Mouse (Mus musculus) heart, embryonic 13.5 days (tissue): Measurements from ENCODE around the gene Rasl12. TPM values are rescaled to one million over a fixed set of nuclear protein-coding genes. Genes with fewer than 3 reads are reported as not detected.

Source experiments
- ATAC-seq: fragments of 200-750 bp; cut with Nextera tagmentation; 2 replicates; pipeline ENCODE4 v1.8.0; 2017; ENCODE audit warnings: moderate TSS enrichment; ENCODE audit not compliant: insufficient number of reproducible peaks, low FRiP score, low TSS enrichment; ENCODE audit errors: extremely low read depth
- H3K27ac ChIP-seq: fragments of 300-500 bp; sonication (generic); replicated peaks from 2 replicates; pipeline ENCODE4 v1.5.1; 2015; ENCODE audit warnings: moderate library complexity, mild to moderate bottlenecking, inconsistent platforms
- H3K27me3 ChIP-seq: fragments of 300-500 bp; sonication (generic); replicated peaks from 2 replicates; pipeline ENCODE4 v1.6.1; 2015; ENCODE audit warnings: mild to moderate bottlenecking, inconsistent platforms
- H3K36me3 ChIP-seq: fragments of 300-500 bp; sonication (generic); 2 replicates; pipeline ENCODE4 v1.6.1; 2015; ENCODE audit warnings: mild to moderate bottlenecking, inconsistent platforms
- H3K4me1 ChIP-seq: fragments of 300-500 bp; sonication (generic); 2 replicates; pipeline ENCODE4 v1.6.1; 2015; ENCODE audit warnings: inconsistent platforms
- H3K4me2 ChIP-seq: fragments of 300-500 bp; sonication (generic); 2 replicates; pipeline ENCODE4 v1.6.1; 2015; ENCODE audit warnings: inconsistent platforms, mild to moderate bottlenecking, moderate library complexity
- H3K4me3 ChIP-seq: fragments of 300-500 bp; sonication (generic); 2 replicates; pipeline ENCODE4 v1.5.1; 2015; ENCODE audit warnings: moderate library complexity, mild to moderate bottlenecking, inconsistent platforms
- H3K9ac ChIP-seq: fragments of 300-500 bp; sonication (generic); 2 replicates; pipeline ENCODE4 v1.6.1; 2015; ENCODE audit warnings: inconsistent platforms, mild to moderate bottlenecking, moderate library complexity
- H3K9me3 ChIP-seq: fragments of 300-500 bp; sonication (generic); 2 replicates; pipeline ENCODE4 v1.6.1; 2016; ENCODE audit warnings: inconsistent platforms
- WGBS: fragments of 180-500 bp; shearing (Covaris S2); methylation state at CpG from one replicate; pipeline ENCODE4 v1.1.7; 2015; ENCODE audit warnings: mixed read lengths; 5-methylcytosine and 5-hydroxymethylcytosine counted together
- polyA plus RNA-seq: library from polyadenylated mRNA; unstranded; fragments of >200 nt; fragmentation: Nextera tagmentation; extraction: Ambion mirVana; gene quantifications from 2 replicates; pipeline ENCODE4 v1.2.1, GENCODE M21; 2015

Gene Rasl12
- polyA plus RNA-seq, 1 experiment from 2014 or later: 5.0 TPM

DNA sequence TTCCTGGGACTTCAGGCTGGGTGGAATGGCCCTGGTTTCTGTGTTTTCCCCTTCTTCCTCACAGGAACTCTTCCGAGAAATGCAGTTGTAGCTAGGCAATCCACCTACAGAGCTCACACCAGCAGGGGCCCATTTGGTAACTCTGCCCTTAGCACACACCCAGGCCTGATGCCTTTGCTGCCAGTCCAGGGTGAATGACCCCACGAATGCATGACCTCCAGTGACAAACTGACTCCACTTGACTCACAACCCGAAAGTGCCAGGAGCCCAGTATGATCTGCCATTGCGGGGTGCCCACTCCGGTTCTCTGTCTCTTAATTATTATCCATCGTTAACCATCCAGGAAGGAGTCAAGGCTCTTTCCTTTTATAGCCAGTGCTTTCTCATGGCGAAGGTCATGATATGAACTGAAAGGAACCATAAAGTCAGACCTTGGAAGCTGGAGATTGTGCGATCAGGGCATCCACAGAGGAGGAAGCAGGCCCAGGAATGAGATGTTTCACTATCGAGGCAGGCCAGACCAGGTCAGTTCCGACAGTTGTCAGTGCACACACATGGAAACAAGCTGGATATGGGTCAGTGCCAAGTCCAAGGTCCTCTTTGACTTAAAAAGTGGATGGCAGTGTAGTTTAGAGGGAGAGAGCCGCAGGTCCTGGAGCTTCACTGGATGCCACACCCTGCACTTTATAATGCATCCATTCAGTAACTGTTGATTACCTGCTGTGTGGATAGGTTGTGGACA is 24.6 kb downstream of the Rasl12 start, which contains the start of gene Slc51b:
Slc51b (minus strand) TSS at position 196 of the 742 bp plus-strand sequence.
- Histone ChIP-seq H3K4me3 (no peak within 1 kb of the TSS), H3K9me3 (no peaks in the 10 kb centered on the region), H3K27me3 (no peaks in the 10 kb centered on the region), H3K9ac (no peak within 1 kb of the TSS), H3K4me2 (no peak within 1 kb of the TSS), H3K4me1 (no peaks in the 10 kb centered on the region), H3K36me3 (no peaks in the 10 kb centered on the region), H3K27ac (no peak within 1 kb of the TSS)
- WGBS: 71% methylated on average over 11 of the region's 11 CpGs
- no peak for ATAC-seq

DNA sequence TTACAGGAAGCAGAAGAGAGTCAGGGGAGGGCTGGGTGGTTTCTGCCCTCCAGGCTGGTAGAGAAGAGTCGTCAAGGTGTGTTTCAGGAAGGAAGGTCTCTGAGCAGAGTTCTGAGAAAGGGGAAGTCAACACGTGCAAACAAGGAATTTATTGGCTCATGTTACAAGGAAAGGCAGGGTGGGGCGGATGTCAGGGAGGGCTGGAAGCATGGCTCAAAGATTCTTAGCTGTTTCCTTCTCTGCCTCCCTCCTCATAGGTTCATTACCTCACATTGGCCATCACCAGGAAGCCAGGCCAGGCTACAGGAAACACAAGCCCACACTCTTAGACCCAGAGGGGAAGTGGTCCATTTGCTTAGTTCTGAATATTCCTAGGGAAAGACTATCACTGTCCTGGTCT is 26.1 kb downstream of the Rasl12 start:
- no peaks in the 10 kb centered on the region for H3K36me3 ChIP-seq
- H3K4me3 ChIP-seq: no peak overlapping the region
- WGBS: 27% methylated on average over 3 of the region's 3 CpGs
- no peak overlapping the region for H3K9ac ChIP-seq
- H3K27me3 ChIP-seq: no peaks in the 10 kb centered on the region
- H3K4me2 ChIP-seq: no peak overlapping the region
- no peak for ATAC-seq
- H3K4me1 ChIP-seq: no peaks in the 10 kb centered on the region
- H3K9me3 ChIP-seq: no peaks in the 10 kb centered on the region
- H3K27ac ChIP-seq: no peak overlapping the region

DNA sequence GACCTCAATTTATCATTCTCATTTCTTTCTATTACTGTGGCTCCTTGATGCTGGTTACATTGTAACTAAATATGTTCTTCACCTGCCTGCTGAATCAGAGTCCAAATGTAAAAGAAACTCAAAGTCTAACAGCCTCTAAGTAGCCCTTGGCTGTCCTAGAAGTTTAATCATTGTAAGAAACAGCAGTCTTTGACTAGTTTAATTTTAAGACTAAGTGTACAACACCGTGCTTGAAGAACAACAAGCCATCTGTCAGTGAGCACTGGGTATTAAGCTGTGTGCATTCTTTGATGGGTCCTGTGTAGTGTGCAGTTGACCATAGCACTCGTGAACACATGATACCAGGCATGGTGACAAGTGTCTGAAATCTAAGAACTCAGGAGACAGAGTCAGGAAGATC is 29.2 kb downstream of the Rasl12 start:
- no peak overlapping the region for H3K4me2 ChIP-seq
- no peak overlapping the region for H3K4me3 ChIP-seq
- H3K27ac ChIP-seq: no peak overlapping the region
- H3K9me3 ChIP-seq: no peaks in the 10 kb centered on the region
- H3K27me3 ChIP-seq: no peaks in the 10 kb centered on the region
- no peak overlapping the region for H3K9ac ChIP-seq
- 64% methylated on average over 2 of the region's 2 CpGs for WGBS
- ATAC-seq: no peak
- H3K36me3 ChIP-seq: no peaks in the 10 kb centered on the region
- no peaks in the 10 kb centered on the region for H3K4me1 ChIP-seq

DNA sequence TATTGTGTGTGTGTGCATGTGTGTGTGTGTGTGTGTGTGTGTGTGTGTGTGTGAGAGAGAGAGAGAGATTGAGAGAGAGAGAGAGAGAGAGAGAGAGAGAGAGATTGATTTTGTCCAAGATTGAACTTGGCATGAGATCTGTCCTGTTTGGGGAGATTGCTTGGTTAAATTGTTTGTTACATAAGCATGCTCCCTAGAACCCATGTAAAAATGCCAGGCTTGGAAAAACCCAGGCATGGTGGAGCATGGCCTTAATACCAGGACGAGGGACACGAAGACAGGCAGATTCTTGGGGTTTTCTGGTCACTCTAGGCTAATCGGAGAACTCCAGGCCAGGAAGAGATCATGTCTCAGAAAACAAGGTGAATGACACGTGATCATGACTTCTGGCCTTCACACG is 29.7 kb downstream of the Rasl12 start:
- no peak overlapping the region for H3K4me2 ChIP-seq
- no peak overlapping the region for H3K9ac ChIP-seq
- no peak for ATAC-seq
- no peaks in the 10 kb centered on the region for H3K4me1 ChIP-seq
- 69% methylated on average over 5 of the region's 5 CpGs for WGBS
- H3K27ac ChIP-seq: no peak overlapping the region
- no peaks in the 10 kb centered on the region for H3K9me3 ChIP-seq
- H3K36me3 ChIP-seq: no peaks in the 10 kb centered on the region
- no peaks in the 10 kb centered on the region for H3K27me3 ChIP-seq
- no peak overlapping the region for H3K4me3 ChIP-seq

DNA sequence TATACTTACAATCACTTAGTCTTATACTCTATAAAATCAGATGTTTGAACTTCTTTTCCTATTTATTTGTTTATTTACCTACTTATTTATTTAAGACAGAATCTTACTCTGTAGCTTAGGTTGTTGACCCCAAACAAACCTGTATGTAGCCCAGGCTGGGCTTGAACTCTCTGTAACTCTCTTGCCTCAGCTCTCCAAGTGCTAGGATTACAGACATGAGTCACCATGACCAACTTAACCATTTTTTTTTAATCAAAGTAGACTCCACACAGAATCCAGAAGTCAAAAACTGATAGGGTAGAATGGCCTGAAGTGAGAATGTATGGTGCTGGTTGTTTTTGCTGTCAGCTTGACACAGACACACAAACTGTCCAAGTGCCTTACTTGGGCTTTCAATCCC is 32.1 kb downstream of the Rasl12 start:
- no peak overlapping the region for H3K9ac ChIP-seq
- H3K27ac ChIP-seq: no peak overlapping the region
- H3K36me3 ChIP-seq: no peaks in the 10 kb centered on the region
- H3K4me2 ChIP-seq: no peak overlapping the region
- H3K4me1 ChIP-seq: no peaks in the 10 kb centered on the region
- no peak overlapping the region for H3K4me3 ChIP-seq
- H3K9me3 ChIP-seq: no peaks in the 10 kb centered on the region
- H3K27me3 ChIP-seq: no peaks in the 10 kb centered on the region
- ATAC-seq: no peak

GRCm38 (mm10) chr9:65430921-65431320 is 32.6 kb downstream of the Rasl12 start:
- 85% methylated on average over 5 of the region's 5 CpGs for WGBS
- Histone ChIP-seq H3K4me1 (no peaks in the 10 kb centered on the region), H3K36me3 (no peaks in the 10 kb centered on the region), H3K9ac (no peak overlapping the region), H3K4me2 (no peak overlapping the region), H3K4me3 (no peak overlapping the region), H3K27ac (no peak overlapping the region), H3K9me3 (no peaks in the 10 kb centered on the region), H3K27me3 (no peaks in the 10 kb centered on the region)
- no peak for ATAC-seq

DNA sequence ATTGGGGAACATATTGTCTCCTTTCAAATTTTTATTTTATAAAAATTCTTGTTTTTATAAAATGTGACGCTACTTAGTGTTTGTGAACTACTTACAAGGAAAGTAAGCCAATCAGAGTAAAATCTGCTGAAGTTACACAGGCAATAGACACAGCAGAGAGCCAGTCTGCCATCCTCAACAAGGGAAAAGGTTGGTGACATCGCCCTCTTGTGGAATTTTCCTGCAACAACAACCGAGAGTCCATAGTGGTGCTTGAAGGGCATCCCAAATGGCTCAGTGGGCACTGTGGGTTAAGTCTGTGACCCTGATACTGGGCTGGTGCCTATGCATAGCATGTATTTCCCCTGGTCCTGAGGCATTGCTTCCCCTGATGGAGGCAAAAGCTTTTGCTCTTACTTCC is 33.9 kb downstream of the Rasl12 start:
- Histone ChIP-seq H3K27ac (no peak overlapping the region), H3K9ac (no peak overlapping the region), H3K36me3 (no peaks in the 10 kb centered on the region), H3K27me3 (no peaks in the 10 kb centered on the region), H3K4me3 (no peak overlapping the region), H3K9me3 (no peaks in the 10 kb centered on the region), H3K4me1 (peaks cover 8% of the 10 kb centered on the region), H3K4me2 (no peak overlapping the region)
- WGBS: 1% methylated on average over 3 of the region's 3 CpGs
- no peak for ATAC-seq

DNA sequence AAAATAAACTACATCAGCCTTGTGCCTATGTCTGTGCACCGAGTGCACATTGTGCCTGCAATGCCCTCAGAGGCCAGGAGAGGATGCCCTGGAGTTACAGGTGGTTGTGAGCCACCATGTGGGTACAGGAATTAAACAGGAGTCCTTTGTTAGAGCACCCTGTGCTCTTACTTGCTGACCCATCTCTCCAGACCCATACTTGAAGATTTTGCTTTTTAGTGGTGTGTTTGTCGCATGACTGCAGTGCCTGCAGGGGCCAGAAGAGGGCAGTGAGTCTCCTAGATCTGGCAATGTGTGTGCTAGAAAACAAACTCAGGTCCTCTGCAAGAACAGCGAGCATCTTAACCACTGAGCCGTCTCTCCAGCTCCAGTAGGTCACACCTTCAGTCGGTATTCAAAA is 35.8 kb downstream of the Rasl12 start:
- ATAC-seq: no peak
- Histone ChIP-seq H3K27me3 (no peaks in the 10 kb centered on the region), H3K27ac (no peak overlapping the region), H3K4me2 (no peak overlapping the region), H3K36me3 (peaks cover 14% of the 10 kb centered on the region), H3K9ac (no peak overlapping the region), H3K4me3 (no peak overlapping the region), H3K4me1 (peaks cover 8% of the 10 kb centered on the region), H3K9me3 (no peaks in the 10 kb centered on the region)
- WGBS: 62% methylated on average over 5 of the region's 5 CpGs

GRCm38 (mm10) chr9:65435211-65435610 is 36.9 kb downstream of the Rasl12 start:
- ATAC-seq: no peak
- no peaks in the 10 kb centered on the region for H3K9me3 ChIP-seq
- no peak overlapping the region for H3K9ac ChIP-seq
- no peak overlapping the region for H3K27ac ChIP-seq
- WGBS: 66% methylated on average over 4 of the region's 4 CpGs
- peaks cover 21% of the 10 kb centered on the region for H3K36me3 ChIP-seq
- H3K4me1 ChIP-seq: peaks cover 8% of the 10 kb centered on the region
- no peaks in the 10 kb centered on the region for H3K27me3 ChIP-seq
- H3K4me3 ChIP-seq: peak overlapping the region; percentile 88
- H3K4me2 ChIP-seq: 0 out of 2 replicates have a peak overlapping the region, but pooled peaks have one; percentile 72

DNA sequence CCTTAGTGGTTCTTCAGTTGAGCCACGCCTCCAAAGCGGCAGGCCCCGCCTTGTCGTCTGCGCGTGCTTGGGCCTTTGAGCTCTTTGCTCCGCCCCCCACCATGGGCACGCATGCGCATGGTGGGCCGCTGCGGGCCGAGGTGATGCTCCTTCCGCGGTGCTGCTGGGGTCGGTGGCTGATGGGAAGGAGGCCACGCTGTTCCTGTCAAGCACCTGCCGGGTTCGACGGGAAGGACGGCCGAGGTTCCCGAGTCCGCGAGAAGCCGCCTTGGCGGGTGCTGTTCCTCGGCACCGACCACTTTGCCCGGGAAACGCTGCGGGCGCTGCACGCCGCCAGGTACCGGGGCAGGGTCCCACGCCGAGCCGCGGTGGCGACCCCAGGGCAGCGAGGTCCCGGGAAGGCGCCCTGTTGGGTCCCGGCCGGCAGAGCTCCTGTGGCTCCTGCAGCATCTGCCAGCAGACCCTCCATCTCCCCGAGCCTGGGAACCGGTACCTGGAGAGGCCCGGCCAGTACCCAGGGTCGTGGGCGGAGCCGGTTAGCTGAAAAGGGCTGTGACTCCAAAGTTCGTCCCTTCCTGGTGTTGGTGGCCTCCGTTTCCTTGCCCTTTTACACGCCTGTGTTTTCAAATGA is 37.5 kb downstream of the Rasl12 start, which contains the start of gene Mtfmt:
Mtfmt (plus strand) TSS at position 112 of the 631 bp plus-strand sequence.
- Histone ChIP-seq H3K27me3 (no peaks in the 10 kb centered on the region), H3K27ac (peak within 1 kb of the TSS; percentile 32; the same call in 1 of the 2 replicates), H3K9me3 (no peaks in the 10 kb centered on the region), H3K4me3 (peak within 1 kb of the TSS; percentile 88), H3K4me1 (peaks cover 8% of the 10 kb centered on the region), H3K36me3 (peaks cover 27% of the 10 kb centered on the region), H3K9ac (peak within 1 kb of the TSS; percentile 91), H3K4me2 (peak within 1 kb of the TSS; percentile 72)
- ATAC-seq: peak; percentile 91
- under 1% methylated on average over 54 of the region's 54 CpGs for WGBS

GRCm38 (mm10) chr9:65444692-65445091 is 46.4 kb downstream of the Rasl12 start:
- H3K4me1 ChIP-seq: no peaks in the 10 kb centered on the region
- H3K36me3 ChIP-seq: peaks cover 89% of the 10 kb centered on the region
- H3K27ac ChIP-seq: no peak overlapping the region
- no peak for ATAC-seq
- 95% methylated on average over 4 of the region's 4 CpGs for WGBS
- H3K27me3 ChIP-seq: no peaks in the 10 kb centered on the region
- H3K9ac ChIP-seq: no peak overlapping the region
- H3K4me3 ChIP-seq: no peak overlapping the region
- H3K4me2 ChIP-seq: no peak overlapping the region
- H3K9me3 ChIP-seq: no peaks in the 10 kb centered on the region

GRCm38 (mm10) chr9:65447951-65448350 is 49.6 kb downstream of the Rasl12 start:
- no peak for ATAC-seq
- Histone ChIP-seq H3K27ac (no peak overlapping the region), H3K36me3 (peaks cover 92% of the 10 kb centered on the region), H3K9me3 (no peaks in the 10 kb centered on the region), H3K4me2 (no peak overlapping the region), H3K27me3 (no peaks in the 10 kb centered on the region), H3K4me1 (no peaks in the 10 kb centered on the region), H3K9ac (no peak overlapping the region), H3K4me3 (no peak overlapping the region)
- 84% methylated on average over 6 of the region's 6 CpGs for WGBS
